Mouse (Mus musculus): ENCODE data around the gene Cbx8.

Cbx8 gene

GRCm38 (mm10) chr11:118992781-118993180, 48.0 kb downstream of the Cbx8 start:
- peak; percentile 83 for DNase-seq (ENCODE audit: low read depth, low spot score)

GRCm38 (mm10) chr11:118987999-118988398, 52.8 kb downstream of the Cbx8 start, which contains the start of gene Enpp7:
Enpp7 (plus strand) TSS chr11:118988188.
- no peak for DNase-seq (ENCODE audit: low read depth, low spot score)
